Mouse (Mus musculus) intestine, embryonic 14.5 days (tissue): ENCODE data around the gene Gm20498. TPM values are rescaled to one million over a fixed set of nuclear protein-coding genes. Genes with fewer than 3 reads are reported as not detected.
"Not testable (repeated sequence)": the region's sequence is repeated elsewhere in the genome, so short reads cannot be mapped to it uniquely, and the experiment has no call there.

Experiments
- ATAC-seq: fragments of 200-750 bp; cut with Nextera tagmentation; replicated peaks from 2 replicates; pipeline ENCODE4 v1.8.0; 2017; ENCODE audit warnings: low read depth, moderate number of reproducible peaks, moderate TSS enrichment, moderate library complexity; ENCODE audit not compliant: low FRiP score, low TSS enrichment
- DNase-seq: peaks from one replicate; pipeline ENCODE4 v3.0.0-alpha.2; 2018; ENCODE audit warnings: low spot score
- H3K27ac ChIP-seq: fragments of 300-500 bp; sonication (generic); 2 replicates; pipeline ENCODE4 v1.5.1; 2014; ENCODE audit warnings: low read depth, mild to moderate bottlenecking, control low read depth
- H3K27me3 ChIP-seq: fragments of 300-500 bp; sonication (generic); replicated peaks from 2 replicates; pipeline ENCODE4 v1.6.1; 2014; ENCODE audit warnings: low read length, control low read depth; ENCODE audit not compliant: control insufficient read depth, insufficient read depth
- H3K36me3 ChIP-seq: fragments of 300-500 bp; sonication (generic); 2 replicates; pipeline ENCODE4 v1.6.1; 2014; ENCODE audit warnings: low read length, control low read depth; ENCODE audit not compliant: control insufficient read depth, insufficient read depth
- H3K4me1 ChIP-seq: fragments of 300-500 bp; sonication (generic); replicated peaks from 2 replicates; pipeline ENCODE4 v1.6.1; 2014; ENCODE audit warnings: low read length, control low read depth, mixed read lengths; ENCODE audit not compliant: control insufficient read depth, insufficient read depth
- H3K4me2 ChIP-seq: fragments of 300-500 bp; sonication (generic); 2 replicates; pipeline ENCODE4 v1.6.1; 2014; ENCODE audit warnings: low read length
- H3K4me3 ChIP-seq: fragments of 300-500 bp; sonication (generic); 2 replicates; pipeline ENCODE4 v1.5.1; 2014; ENCODE audit warnings: low read depth, low read length, control low read depth, mixed read lengths
- H3K9ac ChIP-seq: fragments of 300-500 bp; sonication (generic); 2 replicates; pipeline ENCODE4 v1.6.1; 2014; ENCODE audit warnings: mild to moderate bottlenecking, low read length
- H3K9me3 ChIP-seq: fragments of 300-500 bp; sonication (generic); 2 replicates; pipeline ENCODE4 v1.6.1; 2016; ENCODE audit warnings: low read length, control low read depth; ENCODE audit not compliant: control insufficient read depth
- WGBS: fragments of 180-500 bp; shearing (Covaris S2); extraction: QIAGEN DNeasy Blood & Tissue Kit; methylation state at CpG from one replicate; pipeline ENCODE4 v1.1.7; 2014; 5-methylcytosine and 5-hydroxymethylcytosine counted together
- polyA plus RNA-seq: library from polyadenylated mRNA; unstranded; fragments of >200 nt; fragmentation: Nextera tagmentation; extraction: Ambion mirVana; gene quantifications from 2 replicates; pipeline ENCODE4 v1.2.1, GENCODE M21; 2014

The Gm20498 gene
- polyA plus RNA-seq, 1 experiment from 2014 or later: 30.5 TPM

- 76% methylated on average over 5 of the region's 5 CpGs for WGBS
- Histone ChIP-seq H3K9me3 (no peaks in the 10 kb centered on the region), H3K4me3 (no peak overlapping the region), H3K4me2 (no peak overlapping the region), H3K27me3 (no peaks in the 10 kb centered on the region), H3K27ac (no peak overlapping the region), H3K9ac (no peak overlapping the region), H3K36me3 (no peaks in the 10 kb centered on the region), H3K4me1 (no peaks in the 10 kb centered on the region)
- ATAC-seq (no peak), DNase-seq (no peak)
Observed at GRCm38 (mm10) chr12:81490491-81490890, 42.2 kb downstream of the Gm20498 start.

GRCm38 (mm10) chr12:81485311-81485710 is 47.4 kb downstream of the Gm20498 start:
- DNase-seq (peak; percentile 51), ATAC-seq (peak; percentile 53)
- 49% methylated on average over 6 of the region's 6 CpGs for WGBS
- H3K9me3 ChIP-seq: no peaks in the 10 kb centered on the region
- peak overlapping the region; percentile 83 for H3K4me2 ChIP-seq
- peak overlapping the region; percentile 96; the same call in 1 of the 2 replicates for H3K27ac ChIP-seq
- no peaks in the 10 kb centered on the region for H3K27me3 ChIP-seq
- H3K9ac ChIP-seq: peak overlapping the region; percentile 69
- no peaks in the 10 kb centered on the region for H3K36me3 ChIP-seq
- peak overlapping the region; percentile 82 for H3K4me3 ChIP-seq
- 0 out of 2 replicates have a peak, but pooled peaks cover 2% of the 10 kb centered on the region for H3K4me1 ChIP-seq

GRCm38 (mm10) chr12:81484727-81485191 is 47.9 kb downstream of the Gm20498 start, which contains the start of gene Cox16:
Gene Cox16, minus strand, starts transcription at chr12:81485127.
- Histone ChIP-seq H3K27ac (peak within 1 kb of the TSS; percentile 96), H3K9me3 (no peaks in the 10 kb centered on the region), H3K4me3 (peak within 1 kb of the TSS; percentile 82), H3K9ac (peak within 1 kb of the TSS; percentile 69), H3K4me1 (0 out of 2 replicates have a peak, but pooled peaks cover 2% of the 10 kb centered on the region), H3K4me2 (peak within 1 kb of the TSS; percentile 83), H3K27me3 (no peaks in the 10 kb centered on the region), H3K36me3 (no peaks in the 10 kb centered on the region)
- DNase-seq (peak; percentile 94), ATAC-seq (peak; percentile 96)
- 0% methylated on average over 31 of the region's 31 CpGs for WGBS

- DNase-seq (no peak), ATAC-seq (no peak)
- WGBS: 2% methylated on average over 7 of the region's 7 CpGs
- peak overlapping the region; percentile 96 for H3K27ac ChIP-seq
- peak overlapping the region; percentile 82 for H3K4me3 ChIP-seq
- H3K4me2 ChIP-seq: peak overlapping the region; percentile 83
- H3K27me3 ChIP-seq: no peaks in the 10 kb centered on the region
- 0 out of 2 replicates have a peak, but pooled peaks cover 2% of the 10 kb centered on the region for H3K4me1 ChIP-seq
- no peaks in the 10 kb centered on the region for H3K36me3 ChIP-seq
- H3K9me3 ChIP-seq: no peaks in the 10 kb centered on the region
- H3K9ac ChIP-seq: peak overlapping the region; percentile 69
Observed at GRCm38 (mm10) chr12:81484212-81484611, 48.5 kb downstream of the Gm20498 start.

- Histone ChIP-seq H3K4me1 (0 out of 2 replicates have a peak, but pooled peaks cover 2% of the 10 kb centered on the region), H3K4me2 (peak overlapping the region; percentile 83), H3K4me3 (peak overlapping the region; percentile 82), H3K9me3 (no peaks in the 10 kb centered on the region), H3K36me3 (no peaks in the 10 kb centered on the region), H3K27me3 (no peaks in the 10 kb centered on the region), H3K27ac (peak overlapping the region; percentile 22; the same call in 1 of the 2 replicates), H3K9ac (peak overlapping the region; percentile 69)
- ATAC-seq (no peak), DNase-seq (peak; percentile 68)
- WGBS: 32% methylated on average over 17 of the region's 17 CpGs
Observed at GRCm38 (mm10) chr12:81483656-81484055, 49.0 kb downstream of the Gm20498 start.

GRCm38 (mm10) chr12:81459051-81459450 is 73.7 kb downstream of the Gm20498 start:
- not testable (repeated sequence) for H3K4me1 ChIP-seq, H3K4me3 ChIP-seq, H3K9me3 ChIP-seq, DNase-seq, H3K36me3 ChIP-seq, H3K27ac ChIP-seq, H3K9ac ChIP-seq, ATAC-seq, H3K4me2 ChIP-seq, H3K27me3 ChIP-seq
- 95% methylated on average over 7 of the region's 7 CpGs for WGBS

- not testable (repeated sequence) for H3K9ac ChIP-seq, H3K36me3 ChIP-seq, H3K27ac ChIP-seq, H3K27me3 ChIP-seq, H3K4me2 ChIP-seq, H3K4me3 ChIP-seq, H3K4me1 ChIP-seq, DNase-seq, ATAC-seq, H3K9me3 ChIP-seq
- 91% methylated on average over 9 of the region's 9 CpGs for WGBS
Observed at GRCm38 (mm10) chr12:81438985-81439384, 93.7 kb downstream of the Gm20498 start.

GRCm38 (mm10) chr12:81434778-81435177 is 97.9 kb downstream of the Gm20498 start:
- H3K27ac ChIP-seq, ATAC-seq, H3K36me3 ChIP-seq, DNase-seq, H3K9ac ChIP-seq, H3K27me3 ChIP-seq, H3K9me3 ChIP-seq, H3K4me1 ChIP-seq, H3K4me3 ChIP-seq, H3K4me2 ChIP-seq: not testable (repeated sequence)
- 38% methylated on average over 2 of the region's 2 CpGs for WGBS

GRCm38 (mm10) chr12:81421846-81422245 is 110.9 kb downstream of the Gm20498 start, which contains the start of gene Adam4:
Gene Adam4, minus strand, starts transcription at chr12:81421946.
- H3K4me2 ChIP-seq: no peak within 1 kb of the TSS
- H3K9me3 ChIP-seq: peaks cover 13% of the 10 kb centered on the region; the same call in 1 of the 2 replicates
- ATAC-seq (no peak), DNase-seq (no peak)
- H3K36me3 ChIP-seq: peaks cover 2% of the 10 kb centered on the region; the same call in 1 of the 2 replicates
- 91% methylated on average over 1 of the region's 1 CpGs for WGBS
- no peaks in the 10 kb centered on the region for H3K27me3 ChIP-seq
- no peaks in the 10 kb centered on the region for H3K4me1 ChIP-seq
- no peak within 1 kb of the TSS for H3K9ac ChIP-seq
- no peak within 1 kb of the TSS for H3K27ac ChIP-seq
- H3K4me3 ChIP-seq: no peak within 1 kb of the TSS
